Mouse (Mus musculus): ENCODE results near the gene Trpm2. TPM values are rescaled to one million over a fixed set of nuclear protein-coding genes. Genes with fewer than 3 reads are reported as not detected.

Trpm2 gene
- polyA plus RNA-seq, 1 experiment: not detected

DNA sequence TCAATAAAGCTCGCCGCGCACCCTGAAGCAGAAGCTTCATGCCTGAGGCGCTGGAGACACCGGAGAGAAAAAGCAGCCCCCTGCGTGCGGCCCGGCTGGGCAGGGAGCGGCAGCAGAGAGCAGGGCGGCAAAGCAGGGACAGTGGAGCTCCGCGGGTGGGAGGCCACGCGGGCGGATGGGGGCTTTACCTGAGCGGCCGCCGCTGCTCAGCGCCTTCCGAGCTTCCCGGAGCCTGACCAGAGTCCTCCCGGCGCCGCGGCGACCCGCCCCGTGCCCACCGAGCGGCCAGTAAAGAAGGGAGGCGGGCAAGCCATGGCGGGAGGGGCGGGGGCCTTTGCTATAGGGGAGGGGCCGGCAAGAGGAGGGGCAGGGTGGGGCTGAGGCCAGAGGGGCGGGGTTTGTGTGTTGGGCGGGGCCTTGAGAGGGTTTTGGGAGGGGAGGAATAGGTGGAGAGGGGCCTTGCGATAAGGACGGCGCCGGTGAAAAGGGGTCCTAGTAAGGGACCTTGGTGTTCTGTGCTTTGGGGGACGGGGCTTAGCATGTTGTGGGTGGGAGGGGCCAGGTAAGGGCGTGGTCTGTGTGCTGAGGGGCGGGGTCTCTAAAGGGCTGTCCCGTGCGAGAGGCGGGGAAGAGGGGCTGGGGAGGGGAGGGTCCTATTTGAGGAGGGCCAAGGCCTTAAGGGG, 68.0 kb downstream of the Trpm2 start, which contains the start of gene Lrrc3:
Gene Lrrc3 (minus strand): TSS at position 326 of the 683 bp plus-strand sequence.
- Histone ChIP-seq H3K27me3 (ENCODE audit: control insufficient read depth, insufficient read depth, insufficient read length) (peaks cover 50% of the 10 kb centered on the region), H3K36me3 (ENCODE audit: control insufficient read depth, insufficient read depth) (no peaks in the 10 kb centered on the region), H3K4me3 (no peak within 1 kb of the TSS), H3ac (ENCODE audit: control insufficient read depth, insufficient read length) (no peak within 1 kb of the TSS), H3K4me2 (ENCODE audit: low read depth) (no peak within 1 kb of the TSS), H3K79me2 (ENCODE audit: control insufficient read depth, insufficient read depth) (no peaks in the 10 kb centered on the region)
- TF ChIP-seq REST (IDR thresholded peaks at IDR 0.05; ENCODE audit: insufficient read depth, insufficient read length) (no peak), MAX (IDR thresholded peaks at IDR 0.05; ENCODE audit: low read depth) (no peak), SRF (IDR thresholded peaks at IDR 0.05; ENCODE audit: control insufficient read depth, insufficient read length, low read depth) (no peak), E2F4 (IDR thresholded peaks at IDR 0.05; ENCODE audit: insufficient read depth) (no peak), POLR2A (IDR thresholded peaks at IDR 0.05; ENCODE audit: insufficient read length, low read depth) (no peak), CEBPB (IDR thresholded peaks at IDR 0.05; ENCODE audit: insufficient read depth, poor library complexity, severe bottlenecking) (no peak), MYOD1 (IDR thresholded peaks at IDR 0.05; ENCODE audit: control insufficient read depth in 1 of 3, insufficient read length in 2 of 3, low read depth in 2 of 3) (no peak), USF1 (IDR thresholded peaks at IDR 0.05; ENCODE audit: low read depth) (no peak), MYOG (IDR thresholded peaks at IDR 0.05; ENCODE audit: control insufficient read depth in 1 of 3, insufficient read depth in 1 of 3, insufficient read length in 2 of 3, low read depth in 2 of 3) (no peak), POLR2AphosphoS2 (IDR thresholded peaks at IDR 0.05; ENCODE audit: insufficient read length, low read depth) (no peak), TCF3 (IDR thresholded peaks at IDR 0.05; ENCODE audit: insufficient read length, low read depth) (no peak), TCF12 (IDR thresholded peaks at IDR 0.05; ENCODE audit: insufficient read depth, poor library complexity, severe bottlenecking) (no peak)

DNA sequence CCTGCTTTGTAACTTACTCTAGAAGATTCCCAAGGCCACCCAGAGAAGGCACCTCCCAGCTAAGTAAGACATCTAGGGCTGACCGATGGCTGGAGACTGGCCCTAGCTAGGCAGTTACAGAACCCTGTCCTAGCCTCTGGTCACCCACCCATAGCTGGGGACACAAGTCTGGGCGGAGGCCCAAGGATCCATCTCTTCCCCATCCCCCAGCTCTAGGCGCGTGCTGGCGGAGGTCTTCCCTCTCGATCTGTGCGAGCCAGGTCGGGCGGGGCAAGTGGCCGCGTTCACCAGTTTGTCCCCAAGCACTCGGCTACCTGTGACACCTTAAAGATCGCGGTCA, 68.5 kb downstream of the Trpm2 start:
- Histone ChIP-seq H3K4me3 (no peak overlapping the region), H3K36me3 (ENCODE audit: control insufficient read depth, insufficient read depth) (no peaks in the 10 kb centered on the region), H3K79me2 (ENCODE audit: control insufficient read depth, insufficient read depth) (no peaks in the 10 kb centered on the region), H3ac (ENCODE audit: control insufficient read depth, insufficient read length) (no peak overlapping the region), H3K27me3 (ENCODE audit: control insufficient read depth, insufficient read depth, insufficient read length) (peaks cover 50% of the 10 kb centered on the region), H3K4me2 (ENCODE audit: low read depth) (no peak overlapping the region)
- TF ChIP-seq MYOD1 (IDR thresholded peaks at IDR 0.05; ENCODE audit: control insufficient read depth in 1 of 3, insufficient read length in 2 of 3, low read depth in 2 of 3) (no peak), E2F4 (IDR thresholded peaks at IDR 0.05; ENCODE audit: insufficient read depth) (no peak), SRF (IDR thresholded peaks at IDR 0.05; ENCODE audit: control insufficient read depth, insufficient read length, low read depth) (no peak), TCF12 (IDR thresholded peaks at IDR 0.05; ENCODE audit: insufficient read depth, poor library complexity, severe bottlenecking) (no peak), TCF3 (IDR thresholded peaks at IDR 0.05; ENCODE audit: insufficient read length, low read depth) (no peak), POLR2A (IDR thresholded peaks at IDR 0.05; ENCODE audit: insufficient read length, low read depth) (no peak), POLR2AphosphoS2 (IDR thresholded peaks at IDR 0.05; ENCODE audit: insufficient read length, low read depth) (no peak)

DNA sequence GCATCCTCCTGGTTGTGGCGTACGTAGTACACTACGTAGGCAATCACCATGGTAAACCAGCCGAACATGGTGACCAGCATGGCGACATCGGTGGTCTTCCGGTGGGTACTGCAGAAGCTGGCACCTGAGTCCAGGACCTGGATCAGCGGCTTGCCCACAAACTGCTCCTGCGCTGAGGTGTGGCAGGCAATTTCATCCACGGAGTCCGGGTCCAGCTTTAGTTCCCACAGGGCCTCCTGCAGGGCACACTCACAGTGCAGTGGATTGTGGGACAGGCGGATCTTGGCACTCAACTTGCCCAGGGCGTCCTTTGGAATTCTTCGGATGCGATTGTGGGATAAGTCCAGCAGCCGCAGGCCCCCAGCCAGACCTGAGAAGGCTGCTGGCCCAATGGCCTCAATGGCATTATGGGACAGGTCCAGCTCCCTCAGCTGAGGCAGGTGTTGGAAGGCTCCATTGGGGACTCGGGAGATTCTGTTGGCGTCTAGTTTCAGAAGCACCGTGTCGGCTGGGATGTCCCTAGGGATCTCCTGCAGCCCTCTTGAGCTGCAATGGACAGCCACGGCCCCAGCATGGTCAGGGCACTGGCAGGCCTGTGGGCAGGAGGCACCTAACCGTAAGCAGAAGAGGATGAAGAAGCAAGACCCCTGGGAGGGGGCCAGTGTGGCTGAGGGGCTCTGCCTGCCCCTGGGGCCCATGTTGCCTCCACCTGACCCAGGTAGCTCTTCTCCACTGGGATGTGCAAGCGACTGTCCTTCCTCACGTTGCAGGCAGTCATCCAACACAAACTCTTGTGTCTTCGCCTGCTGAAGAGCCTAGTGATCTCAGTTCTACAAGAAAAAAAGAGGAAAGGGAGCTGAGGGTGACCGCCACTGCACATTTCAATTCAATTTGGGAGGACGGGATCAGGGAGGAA, 69.2 kb downstream of the Trpm2 start:
- Histone ChIP-seq H3K4me3 (no peak overlapping the region), H3ac (ENCODE audit: control insufficient read depth, insufficient read length) (no peak overlapping the region), H3K36me3 (ENCODE audit: control insufficient read depth, insufficient read depth) (no peaks in the 10 kb centered on the region), H3K79me2 (ENCODE audit: control insufficient read depth, insufficient read depth) (no peaks in the 10 kb centered on the region), H3K4me2 (ENCODE audit: low read depth) (no peak overlapping the region), H3K27me3 (ENCODE audit: control insufficient read depth, insufficient read depth, insufficient read length) (peaks cover 57% of the 10 kb centered on the region)
- TF ChIP-seq MAX (IDR thresholded peaks at IDR 0.05; ENCODE audit: low read depth) (no peak), E2F4 (IDR thresholded peaks at IDR 0.05; ENCODE audit: insufficient read depth) (no peak), MYOD1 (IDR thresholded peaks at IDR 0.05; ENCODE audit: control insufficient read depth in 1 of 3, insufficient read length in 2 of 3, low read depth in 2 of 3) (no peak), MYOG (IDR thresholded peaks at IDR 0.05; ENCODE audit: control insufficient read depth in 1 of 3, insufficient read depth in 1 of 3, insufficient read length in 2 of 3, low read depth in 2 of 3) (no peak), CEBPB (IDR thresholded peaks at IDR 0.05; ENCODE audit: insufficient read depth, poor library complexity, severe bottlenecking) (no peak), USF1 (IDR thresholded peaks at IDR 0.05; ENCODE audit: low read depth) (no peak), TCF3 (IDR thresholded peaks at IDR 0.05; ENCODE audit: insufficient read length, low read depth) (no peak), POLR2AphosphoS2 (IDR thresholded peaks at IDR 0.05; ENCODE audit: insufficient read length, low read depth) (no peak), POLR2A (IDR thresholded peaks at IDR 0.05; ENCODE audit: insufficient read length, low read depth) (no peak), REST (IDR thresholded peaks at IDR 0.05; ENCODE audit: insufficient read depth, insufficient read length) (no peak), SRF (IDR thresholded peaks at IDR 0.05; ENCODE audit: control insufficient read depth, insufficient read length, low read depth) (no peak), TCF12 (IDR thresholded peaks at IDR 0.05; ENCODE audit: insufficient read depth, poor library complexity, severe bottlenecking) (no peak)

DNA sequence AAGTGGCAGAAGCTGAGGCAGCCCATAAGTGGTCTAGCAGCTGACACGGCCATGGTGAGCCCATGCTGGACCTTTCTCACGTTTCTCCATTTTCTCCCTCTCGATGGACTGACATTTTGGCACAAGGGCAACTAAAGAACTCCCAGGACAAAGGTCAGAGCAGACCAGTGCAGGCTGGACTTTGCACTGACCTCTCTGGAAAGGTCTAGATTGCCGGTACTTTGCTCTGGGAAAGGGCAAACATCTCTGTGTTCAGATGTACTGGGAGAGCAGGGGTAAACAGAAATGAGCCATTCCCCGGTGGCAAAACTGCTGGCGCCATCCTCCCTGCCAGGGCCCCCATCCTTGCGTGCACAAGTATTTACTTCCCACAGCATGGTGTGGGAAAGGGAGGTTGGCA, 70.2 kb downstream of the Trpm2 start:
- Histone ChIP-seq H3K27me3 (ENCODE audit: control insufficient read depth, insufficient read depth, insufficient read length) (peaks cover 65% of the 10 kb centered on the region), H3K4me3 (no peak overlapping the region)

More for the DNA sequence above, 70.2 kb downstream of the Trpm2 start:
- Histone ChIP-seq H3K79me2 (ENCODE audit: control insufficient read depth, insufficient read depth) (no peaks in the 10 kb centered on the region), H3K4me2 (ENCODE audit: low read depth) (no peak overlapping the region), H3ac (ENCODE audit: control insufficient read depth, insufficient read length) (no peak overlapping the region), H3K36me3 (ENCODE audit: control insufficient read depth, insufficient read depth) (no peaks in the 10 kb centered on the region)
- TF ChIP-seq MYOG (IDR thresholded peaks at IDR 0.05; ENCODE audit: control insufficient read depth in 1 of 3, insufficient read depth in 1 of 3, insufficient read length in 2 of 3, low read depth in 2 of 3): no peak
- no peak for TF ChIP-seq SRF (IDR thresholded peaks at IDR 0.05; ENCODE audit: control insufficient read depth, insufficient read length, low read depth)
- no peak for TF ChIP-seq REST (IDR thresholded peaks at IDR 0.05; ENCODE audit: insufficient read depth, insufficient read length)
- TF ChIP-seq MYOD1 (IDR thresholded peaks at IDR 0.05; ENCODE audit: control insufficient read depth in 1 of 3, insufficient read length in 2 of 3, low read depth in 2 of 3): no peak
- TF ChIP-seq TCF12 (IDR thresholded peaks at IDR 0.05; ENCODE audit: insufficient read depth, poor library complexity, severe bottlenecking): no peak
- no peak for TF ChIP-seq POLR2AphosphoS2 (IDR thresholded peaks at IDR 0.05; ENCODE audit: insufficient read length, low read depth)
- TF ChIP-seq TCF3 (IDR thresholded peaks at IDR 0.05; ENCODE audit: insufficient read length, low read depth): no peak
- TF ChIP-seq MAX (IDR thresholded peaks at IDR 0.05; ENCODE audit: low read depth): no peak
- TF ChIP-seq CEBPB (IDR thresholded peaks at IDR 0.05; ENCODE audit: insufficient read depth, poor library complexity, severe bottlenecking): no peak
- no peak for TF ChIP-seq E2F4 (IDR thresholded peaks at IDR 0.05; ENCODE audit: insufficient read depth)
- TF ChIP-seq POLR2A (IDR thresholded peaks at IDR 0.05; ENCODE audit: insufficient read length, low read depth): no peak
- no peak for TF ChIP-seq USF1 (IDR thresholded peaks at IDR 0.05; ENCODE audit: low read depth)

All from myocyte (in vitro differentiated cells).